Comparison of ENCODE assay signal across 15 mouse cellular contexts in the genomic region with DNA sequence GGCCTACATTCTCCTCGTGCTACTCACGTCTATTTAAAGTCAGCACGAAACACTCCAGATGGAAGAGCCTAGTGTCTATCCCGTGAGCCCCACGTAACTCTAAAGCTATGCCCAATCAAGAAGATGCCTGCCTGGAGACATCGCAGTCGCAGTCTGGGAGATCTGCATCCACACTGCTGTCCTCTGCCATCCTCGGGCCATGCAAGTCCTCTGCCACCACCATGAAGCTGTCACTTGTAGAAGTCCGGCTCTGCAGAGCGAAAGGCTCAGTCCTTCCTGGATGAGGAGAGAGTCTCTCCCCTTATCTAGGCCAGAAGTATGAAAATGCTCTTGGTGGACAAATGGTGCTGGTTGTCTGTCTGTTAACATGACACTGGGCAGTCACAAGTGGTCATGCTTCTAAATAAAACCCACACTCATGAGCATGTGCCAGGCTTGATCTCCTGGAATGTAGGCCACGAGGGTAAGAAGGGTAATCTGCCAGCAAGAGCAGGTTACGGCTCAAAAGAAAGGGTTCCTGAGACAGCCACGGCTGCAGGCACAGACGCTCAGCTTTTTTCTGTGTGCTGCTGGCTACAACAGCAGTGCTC. TPM values are rescaled to one million over a fixed set of nuclear protein-coding genes. Genes with fewer than 3 reads are reported as not detected.
A peak's percentile ranks its signal among the peaks of the same experiment; 100 is the strongest.
DNase-seq lines count a peak whose midpoint lies in the region; ATAC-seq lines count a peak whose summit lies in the region.
"Had no signal": no experiment of that assay in that cellular context is flagged by ENCODE, and none has a peak within 500 bp of the region (broad histone marks: within the 10 kb centered on the region; RNA-seq: fewer than 3 reads in every experiment).

A gene (plus strand): TSS at position 517 of the 590 bp plus-strand sequence.

- H3K27ac ChIP-seq in embryonic facial prominence, embryonic 14.5 days (replicated peaks; ENCODE audit: low read depth, low read length): 0 out of 2 replicates have a peak within 1 kb of the TSS, but pooled peaks have one; percentile 28
- H3K27ac ChIP-seq in embryonic facial prominence, embryonic 10.5 days (replicated peaks): no peak within 1 kb of the TSS
- H3K27ac ChIP-seq: lung, embryonic 15.5 days; midbrain, embryonic 13.5 days had no signal

- ATAC-seq in embryonic facial prominence, embryonic 14.5 days (ENCODE audit: low read depth): peak; percentile 56
- ATAC-seq: midbrain, embryonic 13.5 days had no signal

- no peaks in the 10 kb centered on the region for H3K9me3 ChIP-seq in embryonic facial prominence, embryonic 14.5 days (ENCODE audit: control insufficient read depth, low read length)
- H3K9me3 ChIP-seq in embryonic facial prominence, embryonic 10.5 days: no peaks in the 10 kb centered on the region
- H3K9me3 ChIP-seq: lung, embryonic 15.5 days; midbrain, embryonic 13.5 days had no signal

- intact Hi-C loops in gastrocnemius, postnatal 14 days (cut with DNase I; ENCODE audit: low total_unique reads): no loop called here
- intact Hi-C loops in heart, postnatal 10 days (cut with DNase I): no loop called here

- H3K9ac ChIP-seq in embryonic facial prominence, embryonic 14.5 days (ENCODE audit: low read depth, low read length): no peak within 1 kb of the TSS
- H3K9ac ChIP-seq: lung, embryonic 15.5 days; midbrain, embryonic 13.5 days had no signal

- H3K36me3 ChIP-seq in embryonic facial prominence, embryonic 14.5 days (ENCODE audit: control insufficient read depth, insufficient read depth, low read length): peaks cover 3% of the 10 kb centered on the region; the same call in 1 of the 2 replicates
- no peaks in the 10 kb centered on the region for H3K36me3 ChIP-seq in embryonic facial prominence, embryonic 10.5 days (replicated peaks)
- H3K36me3 ChIP-seq: lung, embryonic 15.5 days; midbrain, embryonic 13.5 days had no signal

- H3K27me3 ChIP-seq in embryonic facial prominence, embryonic 14.5 days (replicated peaks; ENCODE audit: control insufficient read depth, insufficient read depth, low read length): no peaks in the 10 kb centered on the region
- no peaks in the 10 kb centered on the region for H3K27me3 ChIP-seq in embryonic facial prominence, embryonic 10.5 days (replicated peaks; ENCODE audit: low read depth, poor library complexity, severe bottlenecking)
- H3K27me3 ChIP-seq: lung, embryonic 15.5 days; midbrain, embryonic 13.5 days had no signal

- H3K4me3 ChIP-seq in embryonic facial prominence, embryonic 14.5 days (ENCODE audit: low read depth, low read length): no peak within 1 kb of the TSS
- no peak within 1 kb of the TSS for H3K4me3 ChIP-seq in embryonic facial prominence, embryonic 10.5 days
- H3K4me3 ChIP-seq: lung, embryonic 15.5 days; midbrain, embryonic 13.5 days had no signal

- peak; percentile 27 for DNase-seq in embryonic facial prominence, embryonic 14.5 days (ENCODE audit: low spot score)
- no peak for DNase-seq in embryonic facial prominence, embryonic 10.5 days (ENCODE audit: low spot score)
- DNase-seq in Muller cell, postnatal 12 days (ENCODE audit: inconsistent ontology term): peak; percentile 10
- peak; percentile 45 for DNase-seq in gastrocnemius, postnatal 14 days
- DNase-seq in heart, postnatal 10 days: peak; percentile 73 to 79
- DNase-seq in MN1 (ENCODE audit: low spot score): no peak
- DNase-seq in thymus, postnatal 4 days: no peak
- DNase-seq in urinary bladder, postnatal 4 days (ENCODE audit: low spot score in 2 of 2): no peak
- DNase-seq: kidney, adult 9 months; spleen, adult 18-20 months had no signal

- 77% methylated on average over 14 of the region's 14 CpGs for WGBS in embryonic facial prominence, embryonic 14.5 days
- 84% methylated on average over 14 of the region's 14 CpGs for WGBS in embryonic facial prominence, embryonic 10.5 days

- 0 out of 2 replicates have a peak, but pooled peaks cover 4% of the 10 kb centered on the region for H3K4me1 ChIP-seq in embryonic facial prominence, embryonic 14.5 days (ENCODE audit: control insufficient read depth, insufficient read depth, low read length)
- peaks cover 16% of the 10 kb centered on the region for H3K4me1 ChIP-seq in embryonic facial prominence, embryonic 10.5 days
- H3K4me1 ChIP-seq: lung, embryonic 15.5 days; midbrain, embryonic 13.5 days had no signal

- H3K4me2 ChIP-seq in embryonic facial prominence, embryonic 14.5 days (ENCODE audit: low read depth, low read length): no peak within 1 kb of the TSS
- H3K4me2 ChIP-seq: lung, embryonic 15.5 days; midbrain, embryonic 13.5 days had no signal

RNA-seq across cellular contexts. Expression of the gene that starts here (rescaled TPM):
- 0.19 and 0.24 TPM in 2 replicates for polyA plus RNA-seq in embryonic facial prominence, embryonic 14.5 days (2014; fragmentation: Nextera tagmentation; extraction: Ambion mirVana)
- 0.05 TPM in 1 of 2 replicates, not detected in the other for polyA plus RNA-seq in embryonic facial prominence, embryonic 10.5 days (2016; fragmentation: Nextera tagmentation; extraction: Ambion mirVana)
- total RNA-seq in gastrocnemius, postnatal 14 days (2021): under 1 TPM; 0.22 to 0.33 TPM
- 1 to 10 TPM in 1 of 2 experiments, under 1 TPM in 1; 0.86 to 1.2 TPM for total RNA-seq in heart, postnatal 10 days (2021)
- total RNA-seq: ES-E14; hematopoietic stem cell, adult 5-6 weeks; left cerebral cortex, postnatal 14 days had no signal

Comparison
In these comparisons a context has a peak if more than half of its experiments do, and no peak if none do; other contexts are left out.
1. Peak in DNase-seq, ATAC-seq and H3K27ac ChIP-seq in embryonic facial prominence, embryonic 14.5 days; RNA of the gene not detected or under 1 TPM.
2. Peak in DNase-seq in gastrocnemius, postnatal 14 days; RNA of the gene not detected or under 1 TPM.
3. DNase-seq: peak in Muller cell, postnatal 12 days (single experiment) and heart, postnatal 10 days (2 of 2); none in embryonic facial prominence, embryonic 10.5 days (single experiment), MN1 (single experiment), thymus, postnatal 4 days (single experiment) and urinary bladder, postnatal 4 days (0 of 2).